Mouse (Mus musculus) hindbrain, postnatal 0 days (tissue): ENCODE measurements around the gene Prkar1a. TPM values are rescaled to one million over a fixed set of nuclear protein-coding genes. Genes with fewer than 3 reads are reported as not detected.
"Not testable (repeated sequence)": the region's sequence is repeated elsewhere in the genome, so short reads cannot be mapped to it uniquely, and the experiment has no call there.

Experiments
- ATAC-seq: fragments of 200-750 bp; cut with Nextera tagmentation; 2 replicates; pipeline ENCODE4 v1.8.0; 2017; ENCODE audit warnings: mild to moderate bottlenecking, moderate TSS enrichment, moderate library complexity
- DNase-seq: peaks from one replicate; pipeline ENCODE4 v3.0.0-alpha.2; 2015; ENCODE audit warnings: low spot score
- H3K27ac ChIP-seq: fragments of 300-500 bp; sonication (generic); 2 replicates; pipeline ENCODE4 v1.5.1; 2014; ENCODE audit warnings: mild to moderate bottlenecking
- H3K27me3 ChIP-seq: fragments of 300-500 bp; sonication (generic); 2 replicates; pipeline ENCODE4 v1.6.1; 2014; ENCODE audit warnings: low read length, mixed read lengths; ENCODE audit not compliant: insufficient read depth
- H3K36me3 ChIP-seq: fragments of 300-500 bp; sonication (generic); 2 replicates; pipeline ENCODE4 v1.6.1; 2014; ENCODE audit warnings: low read length, mixed read lengths; ENCODE audit not compliant: insufficient read depth
- H3K4me1 ChIP-seq: fragments of 300-500 bp; sonication (generic); 2 replicates; pipeline ENCODE4 v1.6.1; 2014; ENCODE audit warnings: antibody characterized with exemption, low read length, mixed read lengths; ENCODE audit not compliant: insufficient read depth
- H3K4me2 ChIP-seq: fragments of 300-500 bp; sonication (generic); 2 replicates; pipeline ENCODE4 v1.6.1; 2014; ENCODE audit warnings: low read depth, mild to moderate bottlenecking, low read length, moderate library complexity, mixed read lengths
- H3K4me3 ChIP-seq: fragments of 300-500 bp; sonication (generic); 2 replicates; pipeline ENCODE4 v1.5.1; 2014; ENCODE audit warnings: low read length
- H3K9ac ChIP-seq: fragments of 300-500 bp; sonication (generic); replicated peaks from 2 replicates; pipeline ENCODE4 v1.6.1; 2014; ENCODE audit warnings: mild to moderate bottlenecking, low read length, moderate library complexity, mixed read lengths
- H3K9me3 ChIP-seq: fragments of 300-500 bp; sonication (generic); 2 replicates; pipeline ENCODE4 v1.6.1; 2016; ENCODE audit warnings: low read length, mixed read lengths
- CTCF ChIP-seq: IDR thresholded peaks from 2 replicates; pipeline ENCODE4 v1.5.1; 2016; ENCODE audit warnings: antibody characterized with exemption, control low read depth, low read depth
- WGBS: fragments of 180-500 bp; shearing (Covaris S2); extraction: QIAGEN DNeasy Blood & Tissue Kit; methylation state at CpG from one replicate; pipeline ENCODE4 v1.1.7; 2014; 5-methylcytosine and 5-hydroxymethylcytosine counted together
- polyA plus RNA-seq: library from polyadenylated mRNA; unstranded; fragments of >200 nt; fragmentation: Nextera tagmentation; extraction: Ambion mirVana; gene quantifications from 2 replicates; pipeline ENCODE4 v1.2.1, GENCODE M21; 2015
- total RNA-seq: library from RNA; depleted of rRNA; stranded (reverse); fragments of >200 nt; gene quantifications from 2 replicates; pipeline ENCODE4 v1.2.3, GENCODE M21; 2014

Prkar1a gene
- total and polyA plus RNA-seq, 2 experiments from 2014 or later: 190 to 435 TPM

DNA sequence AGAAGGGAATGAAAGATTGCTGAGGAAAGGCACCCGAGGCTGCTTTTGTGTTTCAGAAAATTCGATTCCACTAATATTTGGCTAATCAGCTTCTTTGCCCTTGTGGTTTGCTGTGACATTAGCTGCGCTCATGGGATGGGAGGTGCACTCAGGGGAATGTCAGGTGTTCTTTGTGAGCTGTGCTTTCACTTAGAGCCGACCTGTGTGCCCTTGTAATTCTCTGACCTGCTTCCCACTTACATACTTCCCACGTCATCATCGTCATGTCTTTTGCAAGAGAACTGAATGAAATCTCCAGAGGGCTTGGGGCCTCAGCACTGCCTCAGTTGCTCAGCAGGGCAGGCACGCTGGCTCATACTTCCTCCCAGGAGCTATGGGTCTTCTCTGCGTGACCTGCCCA lies 4.0 kb downstream of the Prkar1a start:
- 57% methylated on average over 8 of the region's 8 CpGs for WGBS
- no peak for TF ChIP-seq CTCF
- peaks cover 28% of the 10 kb centered on the region for H3K4me1 ChIP-seq
- peaks cover 16% of the 10 kb centered on the region; the same call in 1 of the 2 replicates for H3K36me3 ChIP-seq
- no peaks in the 10 kb centered on the region for H3K9me3 ChIP-seq
- peak overlapping the region; percentile 99; the same call in 1 of the 2 replicates for H3K9ac ChIP-seq
- no peaks in the 10 kb centered on the region for H3K27me3 ChIP-seq
- no peak overlapping the region for H3K27ac ChIP-seq
- peak overlapping the region; percentile 99; the same call in 1 of the 2 replicates for H3K4me3 ChIP-seq
- no peak for ATAC-seq
- H3K4me2 ChIP-seq: peak overlapping the region; percentile 84
- no peak for DNase-seq

- 86% methylated on average over 6 of the region's 6 CpGs for WGBS
- Histone ChIP-seq H3K9me3 (no peaks in the 10 kb centered on the region), H3K36me3 (peaks cover 16% of the 10 kb centered on the region; the same call in 1 of the 2 replicates), H3K4me1 (peaks cover 18% of the 10 kb centered on the region), H3K27ac (no peak overlapping the region), H3K9ac (no peak overlapping the region), H3K4me2 (no peak overlapping the region), H3K4me3 (no peak overlapping the region), H3K27me3 (no peaks in the 10 kb centered on the region)
- DNase-seq (no peak), ATAC-seq (no peak)
- no peak for TF ChIP-seq CTCF
Measured at GRCm38 (mm10) chr11:109654581-109654980, 5.4 kb downstream of the Prkar1a start.

GRCm38 (mm10) chr11:109656232-109656631 lies 7.0 kb downstream of the Prkar1a start:
- Histone ChIP-seq H3K4me2 (no peak overlapping the region), H3K4me3 (no peak overlapping the region), H3K9ac (no peak overlapping the region), H3K27me3 (no peaks in the 10 kb centered on the region), H3K4me1 (peaks cover 12% of the 10 kb centered on the region), H3K36me3 (peaks cover 32% of the 10 kb centered on the region), H3K9me3 (no peaks in the 10 kb centered on the region), H3K27ac (no peak overlapping the region)
- TF ChIP-seq CTCF: no peak
- no peak for ATAC-seq
- no peak for DNase-seq
- 91% methylated on average over 7 of the region's 7 CpGs for WGBS

GRCm38 (mm10) chr11:109660526-109660925 lies 11.3 kb downstream of the Prkar1a start:
- 92% methylated on average over 8 of the region's 8 CpGs for WGBS
- H3K4me1 ChIP-seq, H3K27ac ChIP-seq, H3K9me3 ChIP-seq, ATAC-seq, H3K27me3 ChIP-seq, H3K4me3 ChIP-seq, DNase-seq, H3K9ac ChIP-seq, H3K4me2 ChIP-seq: not testable (repeated sequence)
- H3K36me3 ChIP-seq: peaks cover 53% of the 10 kb centered on the region

GRCm38 (mm10) chr11:109664293-109664692 lies 15.1 kb downstream of the Prkar1a start:
- Histone ChIP-seq H3K4me2 (no peak overlapping the region), H3K9ac (no peak overlapping the region), H3K27ac (no peak overlapping the region), H3K36me3 (peaks cover 72% of the 10 kb centered on the region), H3K4me1 (no peaks in the 10 kb centered on the region), H3K4me3 (no peak overlapping the region), H3K27me3 (no peaks in the 10 kb centered on the region), H3K9me3 (no peaks in the 10 kb centered on the region)
- 87% methylated on average over 13 of the region's 13 CpGs for WGBS
- TF ChIP-seq CTCF: no peak
- ATAC-seq (no peak), DNase-seq (no peak)

DNA sequence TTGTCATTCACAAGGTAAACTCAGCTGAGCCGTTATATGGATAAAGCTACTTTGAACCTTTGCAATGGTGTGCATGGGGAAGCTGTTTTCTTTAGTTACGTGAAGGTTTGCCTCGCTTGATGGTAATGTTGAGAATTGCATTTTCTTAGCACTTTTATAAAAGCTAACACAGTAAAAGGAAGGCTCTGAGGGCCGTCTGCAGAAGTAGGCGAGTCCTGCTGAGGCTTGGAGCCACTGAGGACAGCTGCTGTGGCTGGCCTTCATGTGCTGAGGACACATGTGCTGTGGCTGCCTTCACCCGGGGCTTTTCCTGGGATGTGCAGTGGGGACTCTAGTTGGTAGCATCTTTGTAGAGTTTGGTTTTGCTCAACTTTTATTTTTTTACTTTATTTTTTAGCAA lies 16.2 kb downstream of the Prkar1a start:
- TF ChIP-seq CTCF: no peak
- WGBS: 85% methylated on average over 6 of the region's 6 CpGs

GRCm38 (mm10) chr11:109666411-109666810 lies 17.2 kb downstream of the Prkar1a start:
- no peak overlapping the region for H3K4me3 ChIP-seq
- H3K9ac ChIP-seq: no peak overlapping the region
- no peak for TF ChIP-seq CTCF
- no peak overlapping the region for H3K4me2 ChIP-seq
- H3K4me1 ChIP-seq: no peaks in the 10 kb centered on the region
- no peaks in the 10 kb centered on the region for H3K9me3 ChIP-seq
- H3K36me3 ChIP-seq: peaks cover 55% of the 10 kb centered on the region
- ATAC-seq (no peak), DNase-seq (no peak)
- no peaks in the 10 kb centered on the region for H3K27me3 ChIP-seq
- 97% methylated on average over 13 of the region's 13 CpGs for WGBS
- no peak overlapping the region for H3K27ac ChIP-seq

More for the DNA sequence above, 16.2 kb downstream of the Prkar1a start:
- Histone ChIP-seq H3K36me3 (peaks cover 63% of the 10 kb centered on the region), H3K27ac (no peak overlapping the region), H3K27me3 (no peaks in the 10 kb centered on the region), H3K4me3 (no peak overlapping the region), H3K9ac (no peak overlapping the region), H3K9me3 (no peaks in the 10 kb centered on the region), H3K4me2 (no peak overlapping the region), H3K4me1 (no peaks in the 10 kb centered on the region)
- DNase-seq (no peak), ATAC-seq (no peak)
